Mouse (Mus musculus) embryonic fibroblast, embryonic 13.5 days (primary cell): ENCODE results near the gene Gpr84. TPM values are rescaled to one million over a fixed set of nuclear protein-coding genes. Genes with fewer than 3 reads are reported as not detected.

Experiments used
- H3K27ac ChIP-seq: 2 replicates; pipeline ENCODE4 v1.5.1; 2012; ENCODE audit warnings: low read length, control low read depth, inconsistent platforms; ENCODE audit not compliant: insufficient read depth
- H3K4me1 ChIP-seq: 2 replicates; pipeline ENCODE4 v1.6.1; 2011; ENCODE audit warnings: low read length; ENCODE audit not compliant: control insufficient read depth, insufficient read depth
- H3K4me3 ChIP-seq: 2 replicates; pipeline ENCODE4 v1.5.1; 2011; ENCODE audit warnings: mild to moderate bottlenecking, control low read depth, low read length; ENCODE audit not compliant: insufficient read depth
- CTCF ChIP-seq: IDR thresholded peaks from 2 replicates; pipeline ENCODE4 v1.5.1; 2011; ENCODE audit warnings: mild to moderate bottlenecking, control low read depth, low read length, moderate library complexity, borderline replicate concordance; ENCODE audit not compliant: insufficient read depth
- POLR2A ChIP-seq: IDR thresholded peaks from 2 replicates; pipeline ENCODE4 v1.6.1; 2011; ENCODE audit warnings: low read depth, mild to moderate bottlenecking, control low read depth, low read length, moderate library complexity
- polyA plus RNA-seq: library from polyadenylated mRNA; stranded (reverse); fragments of >200 nt; gene quantifications from 2 replicates; pipeline ENCODE4 v1.2.4, GENCODE M21; 2011; ENCODE audit warnings: low read depth; ENCODE audit not compliant: missing spikeins, insufficient read length

The Gpr84 gene
- polyA plus RNA-seq, 1 experiment = 0.40 TPM

DNA sequence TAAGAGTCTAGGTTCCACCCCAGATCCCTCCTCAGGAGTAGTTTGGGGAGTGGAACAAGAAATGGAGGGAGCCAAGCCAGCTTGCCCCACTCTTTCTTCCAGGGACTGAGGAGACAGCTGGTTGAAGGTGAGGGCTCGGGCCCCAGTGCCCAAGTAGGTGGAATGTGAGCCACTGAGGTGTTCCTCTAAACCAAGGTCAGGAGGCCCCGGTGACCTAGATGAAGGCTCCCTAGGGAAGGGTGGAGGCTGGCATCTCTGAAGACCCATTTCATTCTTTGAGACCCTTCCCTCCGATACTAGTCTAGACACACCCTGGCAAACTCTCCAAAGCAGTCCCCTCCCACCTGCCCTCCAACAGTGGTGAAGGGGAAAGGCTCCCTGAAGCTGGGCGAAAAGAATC is 12.0 kb upstream of the Gpr84 start:
- Histone ChIP-seq H3K4me3 (peak overlapping the region; percentile 72), H3K4me1 (peaks cover 12% of the 10 kb centered on the region; the same call in 1 of the 2 replicates), H3K27ac (no peak overlapping the region)
- TF ChIP-seq CTCF (no peak), POLR2A (no peak)

DNA sequence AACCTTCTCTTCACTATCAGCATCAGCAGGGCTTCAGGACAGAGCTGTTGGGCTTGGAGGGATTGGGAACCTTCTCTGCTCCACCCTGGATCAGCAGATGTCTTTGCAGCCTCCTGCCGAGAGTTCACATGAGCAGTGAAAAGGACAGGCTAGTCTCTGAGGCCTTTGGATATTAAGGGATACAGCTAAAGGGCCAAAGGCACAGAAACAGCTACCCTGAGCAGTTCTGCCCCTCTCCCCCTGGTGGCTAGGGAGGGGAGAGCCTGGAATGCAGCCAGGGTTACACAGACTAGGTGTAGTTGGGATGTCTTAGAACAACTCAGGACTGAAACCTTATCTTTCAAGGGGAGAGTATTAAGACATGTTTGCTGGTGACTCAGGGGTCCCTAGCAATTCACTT is 10.7 kb upstream of the Gpr84 start:
- TF ChIP-seq CTCF = peak; percentile 36; the same call in 1 of the 2 replicates
- TF ChIP-seq POLR2A = no peak
- Histone ChIP-seq H3K4me3 (no peak overlapping the region), H3K27ac (no peak overlapping the region), H3K4me1 (peaks cover 12% of the 10 kb centered on the region; the same call in 1 of the 2 replicates)

DNA sequence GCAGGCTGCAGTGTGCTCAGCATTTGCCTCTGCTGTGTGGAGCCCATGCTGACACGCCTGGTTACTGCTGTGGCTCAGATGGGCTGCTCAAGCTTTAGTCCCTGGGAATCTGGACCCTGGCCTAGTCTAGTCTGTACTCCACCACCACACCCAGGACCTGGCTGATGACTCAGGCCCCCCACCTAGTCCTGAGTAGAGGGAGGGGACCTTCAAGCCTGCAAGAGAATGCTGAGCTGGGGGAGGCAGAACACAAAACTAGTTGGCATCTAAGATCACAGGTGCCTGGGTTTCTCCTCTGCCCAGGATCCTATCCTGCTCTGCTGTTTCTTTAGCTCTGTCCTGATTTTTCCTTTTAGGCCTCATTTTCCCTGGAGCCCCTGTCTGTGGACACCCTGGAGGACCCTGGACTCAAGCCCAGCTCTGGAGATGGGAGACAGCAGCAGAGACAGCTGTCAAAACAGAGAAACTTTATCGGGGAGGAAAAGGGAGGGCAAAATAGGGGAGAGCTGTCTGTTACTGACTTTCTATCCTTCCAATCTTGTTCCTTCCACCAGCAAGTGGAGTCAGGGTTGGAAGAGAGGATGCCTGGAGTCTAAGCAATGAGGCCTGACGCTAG is 7.9 kb upstream of the Gpr84 start:
- TF ChIP-seq CTCF = no peak
- no peak for TF ChIP-seq POLR2A
- Histone ChIP-seq H3K4me3 (no peak overlapping the region), H3K4me1 (peaks cover 15% of the 10 kb centered on the region; the same call in 1 of the 2 replicates), H3K27ac (0 out of 2 replicates have a peak overlapping the region, but pooled peaks have one; percentile 23)

DNA sequence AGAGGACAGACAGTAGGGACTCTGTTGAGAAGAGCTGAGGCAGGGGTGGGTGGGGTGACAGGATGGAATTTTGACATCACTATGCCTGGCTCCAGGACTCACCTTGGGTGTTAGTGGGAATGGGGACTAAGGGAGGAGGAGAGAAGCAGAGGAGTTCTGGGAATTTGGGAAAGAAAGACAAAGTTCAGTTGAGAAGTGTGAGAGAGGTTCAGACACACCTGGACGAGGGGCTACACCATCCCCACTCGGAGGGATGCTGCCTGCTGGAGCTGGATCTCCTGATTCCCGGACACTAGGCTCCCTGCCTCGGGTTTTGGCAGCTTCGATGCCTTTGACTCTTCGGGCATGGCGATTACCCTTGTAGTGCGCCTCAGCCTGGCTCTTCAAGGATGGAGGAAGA is 7.3 kb upstream of the Gpr84 start:
- no peak for TF ChIP-seq POLR2A
- no peak for TF ChIP-seq CTCF
- no peak overlapping the region for H3K4me3 ChIP-seq
- 0 out of 2 replicates have a peak overlapping the region, but pooled peaks have one; percentile 23 for H3K27ac ChIP-seq
- peaks cover 15% of the 10 kb centered on the region; the same call in 1 of the 2 replicates for H3K4me1 ChIP-seq

DNA sequence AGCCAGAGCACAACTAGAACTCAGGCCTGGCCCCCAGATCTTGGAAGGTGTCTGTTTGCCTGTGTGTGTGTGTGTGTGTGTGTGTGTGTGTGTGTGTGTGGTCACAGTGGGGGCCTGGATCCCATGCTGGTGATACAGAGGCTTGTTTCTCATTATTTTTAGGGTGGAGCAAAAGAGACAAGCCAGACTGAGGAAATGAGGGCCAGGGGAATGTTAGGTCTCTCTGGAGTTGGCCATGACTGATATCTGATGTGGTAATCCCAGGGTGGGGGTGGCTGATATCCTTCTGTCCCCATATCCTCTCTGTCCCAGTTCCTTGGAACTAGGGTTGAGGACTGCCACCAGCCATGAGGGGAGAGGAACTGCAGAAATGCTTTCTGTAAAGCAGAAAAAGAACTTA is 6.7 kb upstream of the Gpr84 start:
- no peak for TF ChIP-seq POLR2A
- no peak for TF ChIP-seq CTCF
- peaks cover 15% of the 10 kb centered on the region; the same call in 1 of the 2 replicates for H3K4me1 ChIP-seq
- no peak overlapping the region for H3K4me3 ChIP-seq
- 0 out of 2 replicates have a peak overlapping the region, but pooled peaks have one; percentile 23 for H3K27ac ChIP-seq

DNA sequence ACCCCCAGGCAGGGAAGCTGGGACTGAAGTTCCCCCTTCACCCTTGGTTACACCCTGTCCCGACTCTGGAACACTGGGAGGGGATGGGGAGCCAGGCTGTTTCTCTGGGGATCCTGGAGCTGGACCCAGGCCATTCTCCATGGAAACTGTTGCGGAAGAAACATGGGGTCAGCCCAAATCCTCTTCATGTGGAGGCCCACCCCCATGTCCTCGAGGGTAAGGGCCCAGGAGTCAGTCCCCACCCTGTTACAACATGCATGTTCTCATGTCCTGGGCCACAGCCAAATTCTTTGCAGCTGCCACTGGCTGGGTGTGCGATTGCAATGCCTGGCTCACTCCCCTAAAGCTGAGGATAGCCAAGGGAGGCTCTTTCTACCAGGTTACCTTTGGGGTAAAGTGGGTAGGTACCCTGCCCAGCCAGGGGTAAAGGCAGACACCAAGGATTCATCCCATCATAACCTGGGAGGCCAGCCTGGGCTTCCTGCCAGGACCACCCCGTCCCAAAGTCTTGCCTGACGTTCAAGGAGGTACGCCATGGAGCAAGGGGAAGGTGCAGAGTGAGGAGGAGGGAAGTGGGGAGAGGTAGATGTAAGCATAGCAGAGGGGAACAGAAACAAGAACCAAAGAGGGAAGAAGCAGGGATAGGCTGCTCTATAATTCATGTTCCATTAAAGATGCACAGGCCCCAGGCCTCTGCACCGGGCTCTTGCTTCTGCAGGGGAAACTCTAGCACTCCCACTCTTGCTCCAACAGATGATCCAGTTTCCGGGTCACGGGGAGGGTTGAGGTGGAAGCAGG is 5.8 kb upstream of the Gpr84 start:
- peaks cover 15% of the 10 kb centered on the region; the same call in 1 of the 2 replicates for H3K4me1 ChIP-seq
- H3K27ac ChIP-seq = no peak overlapping the region
- TF ChIP-seq POLR2A = no peak
- TF ChIP-seq CTCF = no peak
- no peak overlapping the region for H3K4me3 ChIP-seq

DNA sequence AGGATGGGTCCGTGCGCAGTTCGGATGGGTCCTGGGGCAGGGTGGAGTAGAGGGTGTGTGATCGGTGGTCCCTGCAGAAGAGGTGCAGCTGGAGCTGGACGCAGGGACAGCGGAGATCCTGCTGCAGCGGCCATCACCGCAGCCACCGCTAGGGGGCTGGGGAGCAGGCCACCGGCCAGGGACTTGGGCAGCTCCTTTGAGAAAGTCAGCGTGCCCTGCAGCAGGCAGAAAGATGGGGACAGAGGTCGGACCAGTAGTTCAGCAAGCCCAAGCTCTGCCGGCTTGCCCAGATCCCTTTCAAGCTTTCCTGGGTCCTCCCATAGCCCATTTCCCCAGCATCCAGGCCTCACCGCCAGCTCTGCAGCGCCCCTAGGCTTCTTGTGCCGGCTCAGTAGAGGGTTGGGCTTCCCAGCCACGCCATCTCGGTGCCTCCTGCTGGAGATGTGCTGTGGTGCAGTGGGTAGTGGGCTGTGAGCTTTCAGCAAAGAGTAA is 4.6 kb upstream of the Gpr84 start:
- peak; percentile 86 for TF ChIP-seq CTCF
- TF ChIP-seq POLR2A = no peak

DNA sequence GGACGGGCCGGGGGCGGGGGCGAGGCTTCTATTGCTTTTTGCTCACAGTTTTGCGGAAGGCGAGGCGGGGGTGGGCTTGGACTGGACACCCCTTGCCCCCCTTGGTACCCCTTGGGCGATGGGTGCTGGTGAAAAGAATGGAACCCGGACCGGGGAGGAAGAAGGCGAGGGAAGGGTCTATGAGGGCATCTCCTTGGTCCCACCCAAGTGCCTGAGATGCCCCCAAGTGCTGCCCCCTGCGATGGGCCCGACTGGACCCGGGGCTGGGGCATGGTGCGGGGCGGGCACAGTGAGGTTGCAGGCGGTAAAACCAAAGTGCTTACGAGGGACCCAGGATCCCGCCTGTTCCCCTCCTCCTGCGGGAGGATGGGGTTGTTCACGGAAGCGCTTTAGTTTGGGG is 3.8 kb upstream of the Gpr84 start:
- H3K27ac ChIP-seq = no peak overlapping the region
- TF ChIP-seq POLR2A (no peak), CTCF (no peak)

More for the DNA sequence above, 4.6 kb upstream of the Gpr84 start:
- Histone ChIP-seq H3K4me3 (no peak overlapping the region), H3K27ac (no peak overlapping the region), H3K4me1 (peaks cover 15% of the 10 kb centered on the region; the same call in 1 of the 2 replicates)

DNA sequence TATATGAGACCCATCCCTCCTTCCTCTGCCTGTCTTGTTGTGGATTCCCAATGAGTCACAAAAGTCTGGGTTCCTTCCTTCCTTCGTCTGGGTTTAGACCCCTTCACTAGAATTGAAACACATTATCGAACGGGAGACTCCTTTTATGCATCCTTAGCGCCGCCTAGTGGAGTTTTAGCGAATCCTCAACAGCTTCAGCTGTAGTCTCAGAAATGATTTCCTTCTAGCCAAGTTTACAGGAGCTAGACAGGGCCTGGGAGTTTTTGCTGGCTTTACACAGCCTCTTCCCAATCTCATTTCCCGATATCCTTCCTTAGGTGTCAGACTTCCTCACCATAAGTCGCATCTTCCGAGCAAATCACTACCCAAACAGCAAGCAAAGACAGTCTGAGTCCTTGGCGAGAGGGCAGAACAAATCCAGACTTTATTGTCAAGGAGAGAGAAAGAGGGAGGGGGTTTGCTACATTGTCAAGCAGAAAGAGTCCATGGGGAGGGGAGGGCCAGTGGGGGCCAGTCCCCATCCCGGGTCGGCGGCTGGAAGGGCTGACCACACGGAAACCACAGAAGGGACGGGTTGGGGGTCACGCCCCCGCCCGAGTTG is 3.2 kb upstream of the Gpr84 start:
- H3K4me3 ChIP-seq = no peak overlapping the region
- no peak for TF ChIP-seq POLR2A
- TF ChIP-seq CTCF = no peak
- peaks cover 13% of the 10 kb centered on the region; the same call in 1 of the 2 replicates for H3K4me1 ChIP-seq
- H3K27ac ChIP-seq = no peak overlapping the region

More for the DNA sequence above, 3.8 kb upstream of the Gpr84 start:
- Histone ChIP-seq H3K4me1 (peaks cover 15% of the 10 kb centered on the region; the same call in 1 of the 2 replicates), H3K4me3 (no peak overlapping the region)
